Mouse (Mus musculus): ENCODE data around the gene Mbd5. TPM values are rescaled to one million over a fixed set of nuclear protein-coding genes. Genes with fewer than 3 reads are reported as not detected.

Mbd5 gene
- polyA plus RNA-seq, 1 experiment from 2014 or later, result 29.0 TPM

DNA sequence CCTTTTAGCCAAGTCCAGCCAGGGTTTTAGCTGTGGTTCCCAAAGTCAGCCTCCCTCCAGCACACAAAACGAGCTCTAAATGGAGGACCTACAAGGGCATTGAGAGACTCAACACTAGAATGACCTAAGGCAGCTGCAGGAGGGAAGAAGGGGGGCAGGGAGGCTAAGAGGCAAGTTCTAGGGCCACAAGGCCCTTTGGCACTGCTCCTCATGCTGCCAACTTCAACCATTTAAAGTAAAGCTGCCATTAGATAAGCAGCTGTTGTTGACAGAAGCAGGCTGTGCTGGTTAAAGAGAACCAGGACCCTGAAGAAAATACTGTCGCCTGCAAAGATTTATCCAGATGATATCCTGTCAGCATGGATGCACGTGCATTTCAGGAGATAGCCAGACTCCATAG lies 423.3 kb downstream of the Mbd5 start:
- 25% methylated on average over 3 of the region's 3 CpGs for WGBS
- TF ChIP-seq CTCF (IDR thresholded peaks at IDR 0.05; ENCODE audit: low read depth), result no peak
- H3K9ac ChIP-seq, result no peak overlapping the region

More for the DNA sequence above, 423.3 kb downstream of the Mbd5 start:
- DNase-seq, result peak; percentile 72
- Histone ChIP-seq H3K27me3 (ENCODE audit: insufficient read depth, low read length) (no peaks in the 10 kb centered on the region), H3K4me1 (ENCODE audit: insufficient read depth) (0 out of 2 replicates have a peak, but pooled peaks cover 3% of the 10 kb centered on the region), H3K4me3 (ENCODE audit: low read depth, low read length) (no peak overlapping the region), H3K9me3 (ENCODE audit: low read depth, low read length) (no peaks in the 10 kb centered on the region), H3K27ac (ENCODE audit: low read depth) (no peak overlapping the region; the same call in 1 of the 2 replicates), H3K4me2 (no peak overlapping the region), H3K36me3 (ENCODE audit: insufficient read depth) (no peaks in the 10 kb centered on the region)
- ATAC-seq (ENCODE audit: insufficient read depth), result peak; percentile 74; the same call in 1 of the 2 replicates

Other genes starting within 250 kb of the Mbd5 start
- 20.6 and 23.6 TPM in 2 replicates for gene Acvr2a, start 135.4 kb upstream of the Mbd5 start, polyA plus RNA-seq (2014; fragmentation: Nextera tagmentation; extraction: Ambion mirVana)
- 109 and 110 TPM in 2 replicates for gene Orc4, start 769 bp downstream of the Mbd5 start, polyA plus RNA-seq (2014; fragmentation: Nextera tagmentation; extraction: Ambion mirVana)

All from lung, embryonic 14.5 days (tissue).